In genomic region chr14:9431798-9432197, GRCm38 (mm10) we compare ENCODE assay signal across 20 mouse cellular contexts.
"Had no signal": no experiment of that assay in that cellular context is flagged by ENCODE, and none has a peak within 500 bp of the region (broad histone marks: within the 10 kb centered on the region; RNA-seq: fewer than 3 reads in every experiment).

No protein-coding gene starts in this region.

- H3K4me1 ChIP-seq: hindbrain, embryonic 10.5 days; hindbrain, embryonic 12.5 days; intestine, embryonic 15.5 days; limb, embryonic 12.5 days; liver, embryonic 13.5 days; liver, embryonic 15.5 days had no signal

- H3K36me3 ChIP-seq: heart, embryonic 10.5 days; heart, embryonic 12.5 days; hindbrain, embryonic 10.5 days; hindbrain, embryonic 12.5 days; intestine, embryonic 15.5 days; limb, embryonic 10.5 days; limb, embryonic 12.5 days; liver, embryonic 13.5 days; liver, embryonic 15.5 days had no signal

- H3K27ac ChIP-seq: gastrocnemius, adult 2 months; heart, embryonic 10.5 days; hindbrain, embryonic 10.5 days; hindbrain, embryonic 12.5 days; hindbrain, embryonic 14.5 days; intestine, embryonic 15.5 days; layer of hippocampus, adult 2 months; limb, embryonic 10.5 days; limb, embryonic 12.5 days; liver, embryonic 13.5 days; liver, embryonic 15.5 days had no signal

- H3K4me3 ChIP-seq: gastrocnemius, adult 2 months; heart, embryonic 10.5 days; heart, embryonic 12.5 days; hindbrain, embryonic 10.5 days; hindbrain, embryonic 12.5 days; intestine, embryonic 15.5 days; layer of hippocampus, adult 2 months; limb, embryonic 10.5 days; limb, embryonic 12.5 days; liver, embryonic 13.5 days; liver, embryonic 15.5 days had no signal

- H3K27me3 ChIP-seq: heart, embryonic 12.5 days; hindbrain, embryonic 12.5 days; intestine, embryonic 15.5 days; limb, embryonic 12.5 days; liver, embryonic 13.5 days; liver, embryonic 15.5 days had no signal

- DNase-seq: gastrocnemius, adult 2 months; gastrocnemius, postnatal 10 days; gastrocnemius, postnatal 25 days; heart, adult 18-20 months; heart, postnatal 10 days; heart, postnatal 4 days; kidney, adult 18-20 months; liver; liver, embryonic 13.5 days; liver, postnatal 0 days had no signal
